Mouse (Mus musculus) hindbrain, embryonic 13.5 days (tissue): ENCODE measurements at regions not wholly inside any gene's neighbourhood (a gene's known extent, or its start where the extent isn't known, plus 50 kb on each side); places are given as distances from the start of the nearest gene placed in this dataset.

Experiments
- ATAC-seq: fragments of 200-750 bp; cut with Nextera tagmentation; 2 replicates; pipeline ENCODE4 v1.8.0; 2017; ENCODE audit warnings: moderate TSS enrichment; ENCODE audit not compliant: low FRiP score
- H3K27ac ChIP-seq: fragments of 300-500 bp; sonication (generic); 2 replicates; pipeline ENCODE4 v1.5.1; 2015; ENCODE audit warnings: inconsistent platforms, mild to moderate bottlenecking, moderate library complexity
- H3K27me3 ChIP-seq: fragments of 300-500 bp; sonication (generic); 2 replicates; pipeline ENCODE4 v1.6.1; 2015; ENCODE audit warnings: mild to moderate bottlenecking, inconsistent platforms
- H3K36me3 ChIP-seq: fragments of 300-500 bp; sonication (generic); 2 replicates; pipeline ENCODE4 v1.6.1; 2015; ENCODE audit warnings: mild to moderate bottlenecking, inconsistent platforms
- H3K4me1 ChIP-seq: fragments of 300-500 bp; sonication (generic); replicated peaks from 2 replicates; pipeline ENCODE4 v1.6.1; 2015; ENCODE audit warnings: inconsistent platforms
- H3K4me2 ChIP-seq: fragments of 300-500 bp; sonication (generic); 2 replicates; pipeline ENCODE4 v1.6.1; 2015; ENCODE audit warnings: inconsistent platforms, mild to moderate bottlenecking, moderate library complexity
- H3K4me3 ChIP-seq: fragments of 300-500 bp; sonication (generic); 2 replicates; pipeline ENCODE4 v1.5.1; 2015; ENCODE audit warnings: mild to moderate bottlenecking, inconsistent platforms
- H3K9ac ChIP-seq: fragments of 300-500 bp; sonication (generic); 2 replicates; pipeline ENCODE4 v1.6.1; 2015; ENCODE audit warnings: mild to moderate bottlenecking, inconsistent platforms
- H3K9me3 ChIP-seq: fragments of 300-500 bp; sonication (generic); 2 replicates; pipeline ENCODE4 v1.6.1; 2016; ENCODE audit warnings: inconsistent platforms
- WGBS: fragments of 180-500 bp; shearing (Covaris S2); methylation state at CpG from one replicate; pipeline ENCODE4 v1.1.7; 2015; 5-methylcytosine and 5-hydroxymethylcytosine counted together

DNA sequence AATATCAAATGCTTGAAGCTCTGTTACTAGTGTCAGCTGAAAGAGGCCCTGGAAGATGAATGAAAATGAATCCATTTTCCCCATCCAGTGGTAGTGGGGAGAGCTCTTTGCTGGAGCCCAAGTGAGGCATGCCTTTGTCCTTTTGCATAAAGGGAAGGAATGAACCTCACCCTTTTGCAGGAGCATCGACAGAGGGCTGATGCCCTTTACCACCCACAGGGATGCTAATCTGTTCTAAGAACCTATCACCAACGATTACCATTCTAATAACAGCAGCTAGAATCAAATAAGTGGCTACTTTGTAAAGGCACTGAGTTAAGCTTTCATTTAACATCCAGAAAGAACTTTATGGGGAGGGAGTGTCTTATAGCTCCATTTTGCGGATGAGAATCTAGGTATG is 184.9 kb upstream of the Nlrp1b start:
- H3K27ac ChIP-seq: peak overlapping the region; percentile 68

GRCm38 (mm10) chr11:71422291-71422840 is 191.8 kb upstream of the Nlrp1b start:
- ATAC-seq: no peak
- Histone ChIP-seq H3K27ac (no peak overlapping the region), H3K4me3 (no peak overlapping the region), H3K9ac (no peak overlapping the region), H3K36me3 (no peaks in the 10 kb centered on the region), H3K27me3 (no peaks in the 10 kb centered on the region), H3K4me2 (no peak overlapping the region), H3K4me1 (peaks cover 6% of the 10 kb centered on the region; the same call in 1 of the 2 replicates), H3K9me3 (no peaks in the 10 kb centered on the region)
- 53% methylated on average over 2 of the region's 2 CpGs for WGBS

More for the DNA sequence above, 184.9 kb upstream of the Nlrp1b start:
- Histone ChIP-seq H3K9me3 (no peaks in the 10 kb centered on the region), H3K9ac (no peak overlapping the region), H3K4me3 (no peak overlapping the region), H3K36me3 (no peaks in the 10 kb centered on the region), H3K27me3 (no peaks in the 10 kb centered on the region), H3K4me1 (peaks cover 15% of the 10 kb centered on the region), H3K4me2 (no peak overlapping the region)
- no peak for ATAC-seq
- 35% methylated on average over 3 of the region's 3 CpGs for WGBS

DNA sequence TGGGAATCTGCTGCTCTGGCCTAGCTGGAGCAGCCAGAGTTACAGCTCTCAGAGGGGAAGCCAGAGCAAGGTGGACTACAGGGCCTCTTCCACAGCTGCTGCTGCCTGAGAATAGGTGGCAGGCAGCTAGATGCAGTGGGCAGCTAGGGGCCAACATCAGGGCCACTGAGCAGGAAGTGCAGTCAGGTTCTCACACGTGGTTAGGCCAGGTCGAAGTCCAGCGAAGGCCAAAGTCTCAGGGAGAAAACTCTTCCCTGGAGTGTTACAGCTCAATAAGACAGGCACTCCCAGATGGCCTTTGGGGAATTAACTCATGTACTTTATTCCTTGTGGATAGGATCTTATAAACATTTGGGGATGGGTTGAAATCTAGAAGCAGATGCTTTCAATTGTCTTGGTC is 192.7 kb upstream of the Nlrp1b start:
- no peak overlapping the region for H3K9ac ChIP-seq
- H3K27ac ChIP-seq: no peak overlapping the region
- no peak overlapping the region for H3K4me3 ChIP-seq
- H3K4me2 ChIP-seq: no peak overlapping the region
- 89% methylated on average over 3 of the region's 3 CpGs for WGBS
- no peaks in the 10 kb centered on the region for H3K9me3 ChIP-seq
- no peaks in the 10 kb centered on the region for H3K27me3 ChIP-seq
- ATAC-seq: no peak
- H3K4me1 ChIP-seq: peaks cover 6% of the 10 kb centered on the region; the same call in 1 of the 2 replicates
- H3K36me3 ChIP-seq: no peaks in the 10 kb centered on the region

GRCm38 (mm10) chr11:71424879-71425278 is 194.3 kb upstream of the Nlrp1b start:
- no peak overlapping the region for H3K27ac ChIP-seq

DNA sequence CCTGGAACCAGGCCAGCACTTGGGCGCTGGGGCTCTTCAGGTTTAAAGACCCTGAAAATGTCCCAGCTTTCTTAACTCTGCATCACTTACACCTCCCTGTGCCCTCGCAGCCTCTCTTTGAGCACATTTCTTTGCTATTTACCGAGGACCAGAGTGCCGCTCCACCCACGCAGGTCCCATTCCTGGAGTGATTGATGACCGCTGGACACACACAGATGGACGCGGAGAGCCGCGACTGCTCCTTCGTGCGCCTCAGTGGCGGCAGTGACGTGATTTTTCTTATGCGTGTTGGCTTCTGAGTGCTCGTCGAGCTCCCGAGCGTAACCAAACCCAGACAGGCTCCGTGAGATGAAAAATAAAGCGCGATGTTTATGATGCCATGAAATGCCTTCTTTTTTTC is 199.2 kb upstream of the Nlrp1b start:
- WGBS: 61% methylated on average over 22 of the region's 22 CpGs
- peaks cover 26% of the 10 kb centered on the region for H3K4me1 ChIP-seq
- H3K27me3 ChIP-seq: no peaks in the 10 kb centered on the region
- peak overlapping the region; percentile 66; the same call in 1 of the 2 replicates for H3K27ac ChIP-seq
- H3K4me3 ChIP-seq: no peak overlapping the region
- H3K9me3 ChIP-seq: no peaks in the 10 kb centered on the region
- no peaks in the 10 kb centered on the region for H3K36me3 ChIP-seq
- peak overlapping the region; percentile 4; the same call in 1 of the 2 replicates for H3K4me2 ChIP-seq
- no peak overlapping the region for H3K9ac ChIP-seq
- ATAC-seq: no peak

More at GRCm38 (mm10) chr11:71424879-71425278, 194.3 kb upstream of the Nlrp1b start:
- Histone ChIP-seq H3K9ac (no peak overlapping the region), H3K9me3 (no peaks in the 10 kb centered on the region), H3K4me2 (no peak overlapping the region), H3K36me3 (no peaks in the 10 kb centered on the region), H3K4me1 (peaks cover 15% of the 10 kb centered on the region), H3K27me3 (no peaks in the 10 kb centered on the region), H3K4me3 (no peak overlapping the region)
- WGBS: 61% methylated on average over 5 of the region's 5 CpGs
- no peak for ATAC-seq

DNA sequence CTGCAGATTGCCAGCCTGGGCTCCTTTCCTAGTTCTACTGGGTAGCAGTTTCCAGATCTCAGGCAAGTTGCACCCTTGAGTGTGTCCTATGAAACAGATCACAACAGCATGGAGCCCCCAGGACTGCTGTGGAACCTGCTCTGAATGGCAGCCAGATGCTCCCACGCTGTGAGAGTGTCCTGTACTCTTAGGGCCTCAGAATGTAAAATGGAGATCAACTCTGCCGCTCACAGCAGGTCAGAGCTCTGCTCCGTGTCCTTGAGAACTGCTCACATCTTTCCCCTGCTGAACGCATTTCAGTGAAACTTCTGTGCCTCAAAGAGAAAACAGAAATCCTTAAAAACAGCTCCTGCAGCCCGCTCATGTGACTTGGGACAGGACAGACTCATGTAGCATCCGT is 203.7 kb upstream of the Nlrp1b start:
- no peak overlapping the region; the same call in 1 of the 2 replicates for H3K27ac ChIP-seq

DNA sequence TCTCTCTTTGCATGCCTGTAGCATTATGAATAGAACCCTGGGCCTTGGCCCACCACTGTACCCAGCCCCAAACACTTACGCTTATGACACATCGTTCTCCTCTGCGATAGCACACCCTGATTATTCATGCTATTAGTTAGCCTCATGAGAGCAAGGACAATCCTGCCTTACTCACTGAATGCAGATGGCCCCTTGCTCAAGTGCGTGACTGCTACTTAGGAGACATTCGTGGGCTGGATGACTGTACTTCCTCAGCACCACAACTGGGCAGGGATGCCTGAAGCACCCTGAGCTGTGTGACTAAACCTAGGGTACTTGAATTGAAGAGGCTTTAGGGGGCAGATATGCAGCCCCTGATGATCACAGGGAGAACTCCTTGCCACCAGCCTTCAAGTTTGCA is 204.4 kb upstream of the Nlrp1b start:
- Histone ChIP-seq H3K4me3 (no peak overlapping the region), H3K27me3 (no peaks in the 10 kb centered on the region), H3K36me3 (no peaks in the 10 kb centered on the region), H3K27ac (no peak overlapping the region), H3K4me2 (no peak overlapping the region), H3K9me3 (no peaks in the 10 kb centered on the region), H3K9ac (no peak overlapping the region), H3K4me1 (peaks cover 45% of the 10 kb centered on the region)
- 41% methylated on average over 5 of the region's 5 CpGs for WGBS
- no peak for ATAC-seq

More for the DNA sequence above, 203.7 kb upstream of the Nlrp1b start:
- ATAC-seq: no peak
- WGBS: 53% methylated on average over 6 of the region's 6 CpGs
- Histone ChIP-seq H3K4me3 (no peak overlapping the region), H3K4me2 (no peak overlapping the region), H3K4me1 (peaks cover 45% of the 10 kb centered on the region), H3K36me3 (no peaks in the 10 kb centered on the region), H3K9me3 (no peaks in the 10 kb centered on the region), H3K27me3 (no peaks in the 10 kb centered on the region), H3K9ac (no peak overlapping the region)

DNA sequence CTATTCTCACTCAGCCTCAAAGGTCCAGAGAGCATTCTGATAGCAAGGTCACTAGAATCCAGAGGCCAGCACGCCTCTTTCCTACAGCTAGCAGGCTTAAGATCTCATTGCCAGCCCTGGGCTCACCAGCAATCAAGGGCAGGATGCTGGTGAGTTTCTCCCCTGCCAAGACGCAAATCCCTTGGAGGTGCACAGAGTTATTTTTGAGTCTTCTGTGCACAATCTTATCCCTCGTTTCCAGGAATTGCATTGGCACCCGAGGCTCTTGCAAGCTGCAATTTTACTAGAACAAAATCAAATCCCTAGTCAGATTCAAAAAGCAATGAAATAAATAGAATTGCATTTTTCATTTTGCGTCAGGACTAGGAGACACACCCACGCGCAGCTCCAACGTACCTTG is 205.2 kb upstream of the Nlrp1b start:
- 66% methylated on average over 8 of the region's 8 CpGs for WGBS
- Histone ChIP-seq H3K27me3 (no peaks in the 10 kb centered on the region), H3K4me2 (no peak overlapping the region)

GRCm38 (mm10) chr11:71436335-71436734 is 205.8 kb upstream of the Nlrp1b start:
- no peak overlapping the region for H3K27ac ChIP-seq
- H3K9ac ChIP-seq: no peak overlapping the region
- WGBS: 53% methylated on average over 1 of the region's 1 CpGs

More for the DNA sequence above, 205.2 kb upstream of the Nlrp1b start:
- H3K9me3 ChIP-seq: no peaks in the 10 kb centered on the region
- no peak overlapping the region for H3K27ac ChIP-seq
- ATAC-seq: no peak
- H3K4me3 ChIP-seq: no peak overlapping the region
- peaks cover 49% of the 10 kb centered on the region for H3K4me1 ChIP-seq
- H3K36me3 ChIP-seq: no peaks in the 10 kb centered on the region
- H3K9ac ChIP-seq: no peak overlapping the region

GRCm38 (mm10) chr11:71436801-71437200 is 206.3 kb upstream of the Nlrp1b start:
- H3K9ac ChIP-seq: no peak overlapping the region
- H3K9me3 ChIP-seq: no peaks in the 10 kb centered on the region
- H3K36me3 ChIP-seq: no peaks in the 10 kb centered on the region
- H3K4me3 ChIP-seq: no peak overlapping the region
- H3K4me2 ChIP-seq: no peak overlapping the region
- 0 out of 2 replicates have a peak overlapping the region, but pooled peaks have one; percentile 44 for H3K27ac ChIP-seq
- no peaks in the 10 kb centered on the region for H3K27me3 ChIP-seq
- 38% methylated on average over 2 of the region's 2 CpGs for WGBS
- ATAC-seq: no peak
- H3K4me1 ChIP-seq: peaks cover 54% of the 10 kb centered on the region

More at GRCm38 (mm10) chr11:71436335-71436734, 205.8 kb upstream of the Nlrp1b start:
- H3K27me3 ChIP-seq: no peaks in the 10 kb centered on the region
- H3K36me3 ChIP-seq: no peaks in the 10 kb centered on the region
- H3K4me2 ChIP-seq: no peak overlapping the region
- H3K4me3 ChIP-seq: no peak overlapping the region
- ATAC-seq: no peak
- no peaks in the 10 kb centered on the region for H3K9me3 ChIP-seq
- peaks cover 54% of the 10 kb centered on the region for H3K4me1 ChIP-seq

DNA sequence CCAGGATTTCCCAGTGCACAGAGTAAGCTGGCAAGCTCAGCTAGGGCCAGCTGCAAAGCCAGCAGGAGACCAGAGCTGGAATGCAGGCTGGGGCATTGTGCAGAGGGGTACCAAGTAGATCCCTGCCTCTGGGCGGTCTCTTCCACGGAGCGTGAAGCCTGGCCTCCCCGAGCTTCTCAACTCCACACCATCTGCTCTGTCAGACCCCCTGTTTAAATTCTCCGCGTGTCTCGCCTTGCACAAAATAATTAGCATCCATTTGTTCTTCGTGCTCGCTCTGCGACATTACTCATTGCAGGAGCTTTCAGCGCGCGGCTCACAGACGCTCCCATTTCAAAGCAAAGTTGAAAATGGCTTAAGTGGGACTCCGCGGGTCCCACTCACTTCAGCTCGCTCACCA is 209.3 kb upstream of the Nlrp1b start:
- Histone ChIP-seq H3K4me3 (peak overlapping the region; percentile 16; the same call in 1 of the 2 replicates), H3K36me3 (no peaks in the 10 kb centered on the region), H3K4me2 (peak overlapping the region; percentile 51), H3K9me3 (no peaks in the 10 kb centered on the region), H3K27ac (peak overlapping the region; percentile 75), H3K4me1 (peaks cover 46% of the 10 kb centered on the region), H3K27me3 (no peaks in the 10 kb centered on the region), H3K9ac (peak overlapping the region; percentile 53)
- ATAC-seq: peak; percentile 85
- WGBS: 1% methylated on average over 17 of the region's 17 CpGs

GRCm38 (mm10) chr11:71440392-71440791 is 209.9 kb upstream of the Nlrp1b start:
- Histone ChIP-seq H3K4me3 (no peak overlapping the region), H3K9ac (no peak overlapping the region), H3K36me3 (no peaks in the 10 kb centered on the region), H3K27ac (peak overlapping the region; percentile 75), H3K9me3 (no peaks in the 10 kb centered on the region), H3K4me2 (peak overlapping the region; percentile 51), H3K27me3 (no peaks in the 10 kb centered on the region), H3K4me1 (peaks cover 44% of the 10 kb centered on the region)
- no peak for ATAC-seq
- WGBS: 49% methylated on average over 10 of the region's 10 CpGs

GRCm38 (mm10) chr11:71444056-71444455 is 213.5 kb upstream of the Nlrp1b start:
- Histone ChIP-seq H3K36me3 (no peaks in the 10 kb centered on the region), H3K4me2 (no peak overlapping the region), H3K27ac (no peak overlapping the region), H3K9ac (no peak overlapping the region), H3K9me3 (no peaks in the 10 kb centered on the region), H3K4me1 (peaks cover 55% of the 10 kb centered on the region), H3K4me3 (no peak overlapping the region), H3K27me3 (no peaks in the 10 kb centered on the region)
- 45% methylated on average over 6 of the region's 6 CpGs for WGBS
- ATAC-seq: no peak
